Mouse (Mus musculus): Measurements from ENCODE around the gene Ssh3. TPM values are rescaled to one million over a fixed set of nuclear protein-coding genes. Genes with fewer than 3 reads are reported as not detected.
A peak's percentile ranks its signal among the peaks of the same experiment; 100 is the strongest.

The Ssh3 gene
- total RNA-seq, 1 experiment = 7.3 TPM

DNA sequence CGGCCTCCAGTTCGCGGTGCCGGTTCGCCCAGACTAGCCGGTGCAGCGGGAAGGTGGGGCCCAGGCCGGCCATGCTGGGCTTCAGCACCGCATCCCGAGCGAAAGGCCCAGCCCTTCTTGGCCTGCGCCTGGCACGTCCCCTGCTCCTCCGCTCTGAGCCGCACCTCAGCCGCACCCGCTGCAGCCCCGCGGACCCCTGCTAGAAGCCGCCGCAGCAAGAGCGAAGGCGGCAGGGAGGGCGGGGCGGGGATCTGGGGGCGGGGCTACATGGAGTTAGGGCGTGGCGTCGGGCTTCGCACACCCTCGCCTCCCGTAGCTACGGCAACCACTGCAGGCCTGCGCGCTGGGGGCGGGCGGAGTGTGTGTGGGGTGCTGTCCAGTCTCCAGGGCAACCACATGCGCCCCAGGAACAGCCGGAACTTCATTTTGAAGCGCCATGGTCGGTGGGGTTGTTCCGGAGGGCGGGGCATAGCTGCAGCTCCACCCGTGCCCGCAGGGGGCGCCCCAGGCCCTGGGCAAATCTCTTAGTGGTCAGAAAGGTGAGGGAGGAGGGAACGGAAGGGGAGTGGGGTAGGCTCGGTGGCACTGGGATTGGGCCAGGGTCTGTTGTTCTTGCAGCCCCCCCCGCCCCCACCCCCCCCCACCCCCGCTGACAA lies 14.0 kb upstream of the Ssh3 start, which contains the start of gene Ankrd13d:
Ankrd13d (minus strand) TSS at position 240 of the 656 bp plus-strand sequence.
- no peaks in the 10 kb centered on the region for H3K9me3 ChIP-seq (ENCODE audit: control insufficient read depth, insufficient read depth, low read depth, low read length)
- H3K36me3 ChIP-seq (ENCODE audit: control insufficient read depth, insufficient read depth, low read length, poor library complexity, severe bottlenecking) = peaks cover 19% of the 10 kb centered on the region
- H3K4me3 ChIP-seq (ENCODE audit: insufficient read depth in 1 of 2, low read depth in 1 of 2, low read length in 2 of 2, poor library complexity in 1 of 2, severe bottlenecking in 1 of 2) = peak within 1 kb of the TSS; percentile 74 to 78
- H3K9ac ChIP-seq (ENCODE audit: insufficient read depth, low read depth, low read length, poor library complexity, severe bottlenecking) = peak within 1 kb of the TSS; percentile 58
- H3K27ac ChIP-seq (ENCODE audit: insufficient read depth, low read depth, low read length, poor library complexity, severe bottlenecking) = no peak within 1 kb of the TSS
- in situ Hi-C loops (cut with MboI; ENCODE audit: low sequenced_read_pairs in 2 of 2, unreplicated experiment in 2 of 2) = no loop called here
- peak; percentile 79 for DNase-seq (ENCODE audit: low read depth, low spot score)
- H3K4me1 ChIP-seq (ENCODE audit: control insufficient read depth in 2 of 2, insufficient read depth in 2 of 2, low read length in 2 of 2, poor library complexity in 1 of 2) = peaks cover 3 to 4% of the 10 kb centered on the region in 2 experiments; a peak in 1 of 4 replicates
- TF ChIP-seq CHD2 (IDR thresholded peaks at IDR 0.05; ENCODE audit: low read depth, low read length) = no peak
- TF ChIP-seq HCFC1 (IDR thresholded peaks at IDR 0.05; ENCODE audit: borderline replicate concordance, insufficient read depth, low read length) = no peak
- no peak for TF ChIP-seq ZC3H11A (IDR thresholded peaks at IDR 0.05; ENCODE audit: borderline replicate concordance, low read depth, low read length)
- no peak for TF ChIP-seq MAFK (IDR thresholded peaks at IDR 0.05; ENCODE audit: insufficient read depth, low read depth, low read length)
- TF ChIP-seq ZNF384 (IDR thresholded peaks at IDR 0.05; ENCODE audit: low read depth, low read length) = no peak

DNA sequence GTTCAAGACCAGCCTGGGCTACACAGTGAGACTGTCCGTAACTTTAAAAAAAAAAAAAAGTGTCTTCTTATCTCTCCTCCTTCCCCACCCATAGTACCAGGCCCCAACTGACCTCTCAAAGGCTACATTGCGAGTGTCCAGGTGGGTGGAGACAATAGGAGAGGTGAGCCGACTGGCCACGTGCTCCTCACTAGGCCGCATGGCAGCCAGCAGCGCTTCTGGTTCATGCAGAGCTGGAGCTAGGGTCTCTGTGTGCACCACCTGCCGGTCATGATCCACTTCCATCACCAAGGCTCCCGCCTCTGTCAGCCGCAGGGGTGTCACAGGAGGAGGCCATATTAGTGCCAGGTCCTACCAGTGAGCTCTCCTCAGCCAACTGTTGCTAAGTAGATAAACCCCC lies 11.4 kb upstream of the Ssh3 start:
- Histone ChIP-seq H3K9ac (ENCODE audit: insufficient read depth, low read depth, low read length, poor library complexity, severe bottlenecking) (no peak overlapping the region), H3K4me1 (ENCODE audit: control insufficient read depth in 2 of 2, insufficient read depth in 2 of 2, low read length in 2 of 2, poor library complexity in 1 of 2) (peaks cover 3 to 4% of the 10 kb centered on the region in 2 experiments; a peak in 1 of 4 replicates), H3K27ac (ENCODE audit: insufficient read depth, low read depth, low read length, poor library complexity, severe bottlenecking) (no peak overlapping the region), H3K36me3 (ENCODE audit: control insufficient read depth, insufficient read depth, low read length, poor library complexity, severe bottlenecking) (no peaks in the 10 kb centered on the region), H3K9me3 (ENCODE audit: control insufficient read depth, insufficient read depth, low read depth, low read length) (no peaks in the 10 kb centered on the region), H3K4me3 (ENCODE audit: insufficient read depth in 1 of 2, low read depth in 1 of 2, low read length in 2 of 2, poor library complexity in 1 of 2, severe bottlenecking in 1 of 2) (no peak overlapping the region)
- in situ Hi-C loops (cut with MboI; ENCODE audit: low sequenced_read_pairs in 2 of 2, unreplicated experiment in 2 of 2) = no loop called here
- no peak for TF ChIP-seq ZC3H11A (IDR thresholded peaks at IDR 0.05; ENCODE audit: borderline replicate concordance, low read depth, low read length)
- no peak for DNase-seq (ENCODE audit: low read depth, low spot score)

GRCm38 (mm10) chr19:4279487-4279886 lies 10.5 kb upstream of the Ssh3 start:
- Histone ChIP-seq H3K36me3 (ENCODE audit: control insufficient read depth, insufficient read depth, low read length, poor library complexity, severe bottlenecking) (no peaks in the 10 kb centered on the region), H3K9ac (ENCODE audit: insufficient read depth, low read depth, low read length, poor library complexity, severe bottlenecking) (no peak overlapping the region), H3K27ac (ENCODE audit: insufficient read depth, low read depth, low read length, poor library complexity, severe bottlenecking) (no peak overlapping the region), H3K9me3 (ENCODE audit: control insufficient read depth, insufficient read depth, low read depth, low read length) (no peaks in the 10 kb centered on the region), H3K4me3 (ENCODE audit: insufficient read depth in 1 of 2, low read depth in 1 of 2, low read length in 2 of 2, poor library complexity in 1 of 2, severe bottlenecking in 1 of 2) (no peak overlapping the region), H3K4me1 (ENCODE audit: control insufficient read depth in 2 of 2, insufficient read depth in 2 of 2, low read length in 2 of 2, poor library complexity in 1 of 2) (peaks cover 3 to 4% of the 10 kb centered on the region in 2 experiments; a peak in 1 of 4 replicates)
- in situ Hi-C loops (cut with MboI; ENCODE audit: low sequenced_read_pairs in 2 of 2, unreplicated experiment in 2 of 2) = no loop called here
- peak; percentile 67 for DNase-seq (ENCODE audit: low read depth, low spot score)
- no peak for TF ChIP-seq ZNF384 (IDR thresholded peaks at IDR 0.05; ENCODE audit: low read depth, low read length)
- peak; percentile 57 for TF ChIP-seq ZC3H11A (IDR thresholded peaks at IDR 0.05; ENCODE audit: borderline replicate concordance, low read depth, low read length)

DNA sequence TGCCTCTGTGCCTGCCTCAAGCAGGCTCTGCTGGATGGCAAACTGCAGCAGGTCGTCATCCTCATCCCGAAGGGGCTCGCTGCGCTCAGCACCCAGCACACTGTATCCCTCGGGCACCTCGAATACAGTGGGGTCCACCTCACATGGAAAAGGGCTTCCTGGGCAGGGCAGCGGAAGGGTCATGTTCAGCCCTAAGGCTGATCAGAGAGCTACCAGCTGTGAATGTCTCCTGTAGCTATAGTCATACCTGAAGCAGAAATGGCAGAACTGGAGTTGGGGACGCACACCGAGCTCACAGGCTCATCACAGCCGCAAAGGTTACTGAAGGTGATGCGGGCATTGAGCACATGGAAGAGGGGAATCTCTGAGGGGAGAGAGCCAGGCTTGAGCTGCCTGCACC lies 2.0 kb upstream of the Ssh3 start:
- H3K4me3 ChIP-seq (ENCODE audit: insufficient read depth in 1 of 2, low read depth in 1 of 2, low read length in 2 of 2, poor library complexity in 1 of 2, severe bottlenecking in 1 of 2) = no peak overlapping the region
- no peaks in the 10 kb centered on the region for H3K36me3 ChIP-seq (ENCODE audit: control insufficient read depth, insufficient read depth, low read length, poor library complexity, severe bottlenecking)
- no peak overlapping the region for H3K27ac ChIP-seq (ENCODE audit: insufficient read depth, low read depth, low read length, poor library complexity, severe bottlenecking)
- peaks cover 0 to 2% of the 10 kb centered on the region in 2 experiments; a peak in 1 of 4 replicates for H3K4me1 ChIP-seq (ENCODE audit: control insufficient read depth in 2 of 2, insufficient read depth in 2 of 2, low read length in 2 of 2, poor library complexity in 1 of 2)
- no peaks in the 10 kb centered on the region for H3K9me3 ChIP-seq (ENCODE audit: control insufficient read depth, insufficient read depth, low read depth, low read length)
- no peak for TF ChIP-seq ZNF384 (IDR thresholded peaks at IDR 0.05; ENCODE audit: low read depth, low read length)
- TF ChIP-seq ZC3H11A (IDR thresholded peaks at IDR 0.05; ENCODE audit: borderline replicate concordance, low read depth, low read length) = no peak
- in situ Hi-C loops (cut with MboI; ENCODE audit: low sequenced_read_pairs in 2 of 2, unreplicated experiment in 2 of 2) = no loop called here
- DNase-seq (ENCODE audit: low read depth, low spot score) = no peak
- no peak overlapping the region for H3K9ac ChIP-seq (ENCODE audit: insufficient read depth, low read depth, low read length, poor library complexity, severe bottlenecking)

GRCm38 (mm10) chr19:4270187-4270586 lies 1.2 kb upstream of the Ssh3 start:
- in situ Hi-C loops (cut with MboI; ENCODE audit: low sequenced_read_pairs in 2 of 2, unreplicated experiment in 2 of 2) = no loop called here
- H3K36me3 ChIP-seq (ENCODE audit: control insufficient read depth, insufficient read depth, low read length, poor library complexity, severe bottlenecking) = no peaks in the 10 kb centered on the region
- no peaks in the 10 kb centered on the region for H3K9me3 ChIP-seq (ENCODE audit: control insufficient read depth, insufficient read depth, low read depth, low read length)
- no peak overlapping the region for H3K9ac ChIP-seq (ENCODE audit: insufficient read depth, low read depth, low read length, poor library complexity, severe bottlenecking)
- H3K4me3 ChIP-seq (ENCODE audit: insufficient read depth in 1 of 2, low read depth in 1 of 2, low read length in 2 of 2, poor library complexity in 1 of 2, severe bottlenecking in 1 of 2) = no peak overlapping the region
- DNase-seq (ENCODE audit: low read depth, low spot score) = no peak
- H3K27ac ChIP-seq (ENCODE audit: insufficient read depth, low read depth, low read length, poor library complexity, severe bottlenecking) = no peak overlapping the region
- peaks cover 0 to 2% of the 10 kb centered on the region in 2 experiments; a peak in 1 of 4 replicates for H3K4me1 ChIP-seq (ENCODE audit: control insufficient read depth in 2 of 2, insufficient read depth in 2 of 2, low read length in 2 of 2, poor library complexity in 1 of 2)
- TF ChIP-seq CHD2 (IDR thresholded peaks at IDR 0.05; ENCODE audit: low read depth, low read length) = no peak
- no peak for TF ChIP-seq ZNF384 (IDR thresholded peaks at IDR 0.05; ENCODE audit: low read depth, low read length)
- TF ChIP-seq MAFK (IDR thresholded peaks at IDR 0.05; ENCODE audit: insufficient read depth, low read depth, low read length) = no peak
- no peak for TF ChIP-seq ZC3H11A (IDR thresholded peaks at IDR 0.05; ENCODE audit: borderline replicate concordance, low read depth, low read length)
- TF ChIP-seq HCFC1 (IDR thresholded peaks at IDR 0.05; ENCODE audit: borderline replicate concordance, insufficient read depth, low read length) = no peak
